Mouse (Mus musculus): ENCODE measurements around the gene Hist1h2bj. TPM values are rescaled to one million over a fixed set of nuclear protein-coding genes. Genes with fewer than 3 reads are reported as not detected.

Gene Hist1h2bj
- 10 to 100 TPM in 1 of 2 experiments, 1 to 10 TPM in 1; 4.4 to 13.9 TPM for polyA plus RNA-seq (2017; shearing (Covaris generic))

GRCm38 (mm10) chr13:22042568-22043502 is at the start of gene Hist1h2bj, which contains the start of gene Hist1h2ag:
TSS of gene Hist1h2bj (plus strand) at chr13:22043214.
TSS of gene Hist1h2ag (minus strand) at chr13:22042944.
- peak; percentile 91 for ATAC-seq

- no peak for ATAC-seq
Measured at GRCm38 (mm10) chr13:21993957-21994738, 48.9 kb upstream of the Hist1h2bj start.

GRCm38 (mm10) chr13:21994896-21995295 is 48.1 kb upstream of the Hist1h2bj start:
- ATAC-seq = no peak

GRCm38 (mm10) chr13:21995331-21995914 is 47.6 kb upstream of the Hist1h2bj start:
- ATAC-seq = peak; percentile 10

- peak; percentile 54 for ATAC-seq
Measured at GRCm38 (mm10) chr13:21996101-21996839, 46.7 kb upstream of the Hist1h2bj start.

- ATAC-seq = no peak
Measured at GRCm38 (mm10) chr13:21996840-21997185, 46.2 kb upstream of the Hist1h2bj start.

GRCm38 (mm10) chr13:21997201-21997820 is 45.7 kb upstream of the Hist1h2bj start:
- ATAC-seq = no peak

GRCm38 (mm10) chr13:21997821-21998220 is 45.2 kb upstream of the Hist1h2bj start:
- ATAC-seq = no peak

- no peak for ATAC-seq
Measured at GRCm38 (mm10) chr13:21998412-21998811, 44.6 kb upstream of the Hist1h2bj start.

- ATAC-seq = no peak
Measured at GRCm38 (mm10) chr13:21999147-21999546, 43.9 kb upstream of the Hist1h2bj start.

- no peak for ATAC-seq
Measured at GRCm38 (mm10) chr13:22001346-22001745, 41.7 kb upstream of the Hist1h2bj start.

GRCm38 (mm10) chr13:22001823-22002222 is 41.2 kb upstream of the Hist1h2bj start:
- ATAC-seq = peak; percentile 14

GRCm38 (mm10) chr13:22005605-22006333 is 37.2 kb upstream of the Hist1h2bj start:
- peak; percentile 66 for ATAC-seq

- peak; percentile 74 for ATAC-seq
Measured at GRCm38 (mm10) chr13:22006334-22007120, 36.5 kb upstream of the Hist1h2bj start.

GRCm38 (mm10) chr13:22007121-22007510 is 35.9 kb upstream of the Hist1h2bj start:
- no peak for ATAC-seq

GRCm38 (mm10) chr13:22007872-22008271 is 35.1 kb upstream of the Hist1h2bj start:
- no peak for ATAC-seq

GRCm38 (mm10) chr13:22008707-22009106 is 34.3 kb upstream of the Hist1h2bj start:
- ATAC-seq = no peak

GRCm38 (mm10) chr13:22009642-22010041 is 33.4 kb upstream of the Hist1h2bj start, which contains the start of gene Prss16:
TSS of gene Prss16 (minus strand) at chr13:22009742.
- no peak for ATAC-seq

- ATAC-seq = no peak
Measured at GRCm38 (mm10) chr13:22013716-22014115, 29.3 kb upstream of the Hist1h2bj start.

- no peak for ATAC-seq
Measured at GRCm38 (mm10) chr13:22014411-22014845, 28.6 kb upstream of the Hist1h2bj start.

Measured in activated CD4-positive, CD25-positive, alpha-beta regulatory T cell, adult 4 months (primary cell).